Mouse (Mus musculus) urinary bladder, postnatal 36 days (tissue): ENCODE data around the gene Casd1.

Experiments
- DNase-seq, 2 experiments: peaks; one replicate each; pipeline ENCODE4 v3.0.0; 2022; ENCODE audit warnings: low spot score in 2 of 2, mixed read lengths in 1 of 2

Gene Casd1

DNA sequence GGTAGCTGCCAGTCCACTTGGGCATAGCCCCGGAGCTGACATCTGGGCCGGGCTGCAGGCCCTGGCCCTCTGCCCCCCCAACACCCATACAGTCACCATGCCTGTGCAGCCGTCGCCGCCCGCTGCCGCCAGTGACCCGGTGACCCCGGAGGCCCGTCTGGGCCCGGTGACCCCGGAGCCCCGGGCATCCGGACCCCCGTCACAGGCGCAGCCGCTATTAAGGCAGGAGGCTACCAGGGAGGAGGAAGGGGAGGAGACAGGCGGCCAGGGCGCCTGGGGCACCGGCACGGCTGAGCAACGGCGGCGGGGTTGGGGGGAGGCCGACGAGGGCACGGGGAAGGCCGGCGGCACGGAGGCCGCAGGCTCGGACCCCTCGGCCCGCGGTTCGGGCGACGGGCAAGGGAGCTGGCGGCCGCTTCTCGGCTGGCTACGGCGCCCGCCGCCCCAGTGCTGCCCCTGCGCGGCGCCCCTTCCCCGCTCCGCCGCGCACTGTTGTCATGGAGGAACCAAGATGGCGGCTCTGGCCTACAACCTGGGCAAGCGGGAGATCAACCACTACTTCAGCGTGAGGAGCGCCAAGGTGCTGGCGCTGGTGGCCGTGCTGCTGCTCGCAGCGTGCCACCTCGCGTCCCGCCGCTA lies at the start of gene Casd1:
Gene Casd1 (plus strand): TSS at position 182 of the 639 bp plus-strand sequence.
- peak; percentile 44 to 51 for DNase-seq

DNA sequence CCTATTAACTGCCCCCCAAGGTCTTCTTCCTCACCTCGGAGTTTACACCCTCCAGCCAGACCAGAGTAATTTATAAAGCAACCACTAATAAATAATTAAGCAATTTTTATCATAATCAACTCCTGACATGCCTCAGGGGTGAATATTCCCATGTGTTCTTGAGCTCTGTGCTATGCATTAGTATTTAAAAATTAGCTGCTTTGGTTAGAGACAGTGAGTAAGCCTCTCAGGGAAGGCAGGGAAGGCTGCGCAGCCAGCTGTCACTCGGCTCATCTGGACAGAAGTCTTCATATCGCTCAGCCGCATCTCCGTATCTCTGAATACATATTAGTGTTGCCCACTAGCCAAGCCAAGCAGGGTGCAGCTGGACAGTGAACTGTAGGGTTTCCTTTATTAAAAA lies 45.3 kb upstream of the Casd1 start:
- DNase-seq: no peak

DNA sequence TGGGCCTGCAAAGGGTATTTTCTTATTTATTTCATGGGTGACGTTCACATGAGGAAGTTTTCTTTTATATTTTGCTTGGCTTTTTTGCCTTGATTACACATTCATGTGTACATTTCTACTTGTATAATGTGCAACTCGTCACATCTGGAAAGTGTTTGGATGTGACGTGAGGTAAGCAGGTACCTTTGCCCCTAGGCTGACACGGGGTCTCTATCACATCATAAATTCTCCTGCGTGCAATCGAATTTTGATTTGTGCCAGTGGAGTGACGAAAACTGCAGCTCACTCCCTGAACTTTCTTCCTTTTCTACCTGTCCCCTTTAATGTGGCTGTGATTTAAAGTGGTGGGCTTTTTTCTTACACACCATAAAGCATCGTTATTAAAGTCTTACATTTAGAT lies 43.6 kb upstream of the Casd1 start:
- DNase-seq: no peak

DNA sequence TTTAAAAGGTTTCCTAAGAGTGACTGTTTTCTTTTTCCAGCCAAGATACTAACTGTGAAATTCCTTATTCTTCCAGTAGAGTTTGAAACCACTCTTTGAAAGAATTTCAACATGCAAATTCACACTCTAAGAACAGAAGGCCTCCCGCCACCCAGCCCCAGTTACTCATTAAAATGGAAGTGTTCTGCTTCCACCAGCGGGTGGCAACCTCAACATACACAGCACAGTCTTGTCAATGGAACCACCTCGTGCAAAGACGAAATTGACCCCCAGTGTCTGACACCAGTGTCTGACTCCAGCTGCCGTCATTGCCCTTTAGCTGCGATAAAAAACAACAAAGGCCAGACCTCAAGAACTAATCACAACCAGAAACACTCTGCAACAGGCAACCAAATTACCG lies 43.0 kb upstream of the Casd1 start:
- peak in 1 of 2 experiments; percentile 31 for DNase-seq

DNA sequence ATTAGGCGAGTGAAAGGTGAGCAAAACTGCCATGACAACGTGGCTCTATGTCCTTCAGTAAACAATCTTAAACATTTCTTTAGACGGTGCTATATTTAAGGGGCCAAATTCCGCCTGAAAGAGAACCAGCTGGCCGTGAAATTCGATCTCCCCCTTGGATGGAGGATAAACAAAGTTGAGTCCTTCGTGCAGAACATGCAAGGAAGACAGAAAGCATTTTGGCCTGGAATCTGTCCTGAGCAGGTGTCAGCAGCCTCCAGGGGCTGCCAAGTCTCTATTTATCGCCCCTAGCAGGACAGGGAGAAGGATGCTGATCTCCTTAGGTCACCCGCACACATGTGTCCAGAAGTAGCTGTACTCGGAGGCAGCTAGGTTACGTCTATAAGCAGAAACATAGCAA lies 39.5 kb upstream of the Casd1 start:
- DNase-seq: no peak

DNA sequence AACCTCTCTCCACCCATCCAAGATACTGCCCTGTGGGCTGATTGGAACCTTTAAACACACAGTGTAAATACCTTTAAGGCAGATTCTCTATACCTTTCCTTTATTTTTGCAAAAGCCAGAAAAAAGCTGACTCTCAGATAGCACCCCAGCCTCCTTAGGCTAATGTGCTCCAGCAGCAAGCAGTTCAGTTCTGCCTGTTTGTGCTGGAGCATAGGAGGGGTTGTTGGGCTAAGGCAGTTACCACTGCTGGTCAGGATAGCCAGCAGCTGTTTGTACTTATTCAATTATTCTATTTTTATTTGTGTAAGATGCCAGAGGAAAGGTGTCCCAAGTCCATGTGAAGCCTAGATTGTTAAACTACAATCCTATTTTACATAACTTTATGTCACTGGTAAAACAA lies 39.0 kb upstream of the Casd1 start:
- DNase-seq: no peak

DNA sequence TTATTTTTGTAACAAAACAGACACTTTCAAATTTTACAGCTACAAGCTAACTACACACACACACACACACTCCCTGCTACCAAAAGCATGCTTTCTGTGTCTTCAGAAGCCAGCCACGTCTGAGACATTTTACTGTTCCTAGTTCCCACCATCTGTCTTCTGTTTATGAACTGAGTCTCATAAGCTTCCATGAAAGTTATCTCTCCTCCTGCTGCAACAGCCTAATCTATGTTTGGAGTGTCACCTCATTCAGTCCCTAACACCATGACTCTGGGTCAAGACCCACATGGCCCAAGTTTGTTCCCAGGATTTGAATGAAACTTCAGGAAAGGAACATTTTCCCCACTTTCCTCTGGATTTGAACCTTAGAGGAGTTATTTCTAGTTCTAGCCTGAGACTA lies 38.2 kb upstream of the Casd1 start:
- DNase-seq: no peak

DNA sequence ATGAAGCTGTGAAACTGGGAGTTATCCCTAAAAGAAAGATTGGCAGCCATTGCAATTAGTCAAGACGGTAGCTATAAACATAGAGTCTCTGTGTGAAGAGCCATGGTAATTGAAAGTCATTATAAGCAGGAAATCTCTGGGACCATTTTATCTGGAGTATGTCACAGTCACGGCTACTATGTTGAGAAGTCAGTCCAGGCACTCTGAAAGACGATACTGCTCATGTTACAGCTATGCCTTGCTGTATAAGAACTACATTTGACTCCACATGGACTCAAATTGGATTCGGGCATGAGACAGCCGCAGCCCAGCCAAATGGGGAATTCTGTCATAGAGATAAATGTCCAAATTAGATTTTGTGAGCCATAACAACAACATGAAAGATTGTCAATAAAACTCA lies 37.2 kb upstream of the Casd1 start:
- no peak for DNase-seq

DNA sequence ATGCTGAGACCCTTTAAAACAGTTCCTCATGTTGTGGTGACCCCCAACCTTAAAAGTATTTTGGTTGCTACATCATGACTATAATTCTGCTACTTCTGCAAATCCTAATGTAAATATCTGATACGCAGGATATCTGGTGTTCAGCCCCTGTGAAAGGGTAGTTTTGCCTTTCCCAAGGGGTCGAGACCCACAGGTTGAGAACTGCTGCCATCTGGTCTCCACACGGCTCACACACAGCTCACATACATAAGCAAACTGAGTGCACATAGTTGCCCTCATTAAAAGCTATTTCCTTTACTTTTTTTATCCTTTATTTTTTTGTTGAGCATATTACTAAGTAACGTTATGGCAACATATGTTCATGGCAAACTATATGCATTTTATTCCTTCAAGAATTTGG lies 30.2 kb upstream of the Casd1 start:
- no peak for DNase-seq

DNA sequence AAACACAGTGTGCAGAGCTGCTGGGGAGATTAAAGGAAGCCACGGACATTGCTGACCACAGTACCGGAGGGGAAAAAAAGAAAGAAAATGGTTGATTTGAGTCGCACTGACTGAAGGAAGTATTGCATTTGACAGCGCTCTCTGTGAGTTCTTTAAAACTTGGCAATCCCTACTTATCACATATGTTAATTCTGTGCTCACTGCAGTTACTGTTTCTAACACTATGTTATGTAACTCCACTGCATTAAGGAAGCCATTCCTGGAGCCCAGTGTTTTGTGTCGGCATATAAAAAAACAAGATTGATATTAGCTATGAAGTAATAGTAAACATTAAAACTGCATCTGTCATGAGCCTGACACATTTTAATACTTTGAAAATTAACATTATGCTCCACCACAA lies 22.9 kb upstream of the Casd1 start:
- no peak for DNase-seq

DNA sequence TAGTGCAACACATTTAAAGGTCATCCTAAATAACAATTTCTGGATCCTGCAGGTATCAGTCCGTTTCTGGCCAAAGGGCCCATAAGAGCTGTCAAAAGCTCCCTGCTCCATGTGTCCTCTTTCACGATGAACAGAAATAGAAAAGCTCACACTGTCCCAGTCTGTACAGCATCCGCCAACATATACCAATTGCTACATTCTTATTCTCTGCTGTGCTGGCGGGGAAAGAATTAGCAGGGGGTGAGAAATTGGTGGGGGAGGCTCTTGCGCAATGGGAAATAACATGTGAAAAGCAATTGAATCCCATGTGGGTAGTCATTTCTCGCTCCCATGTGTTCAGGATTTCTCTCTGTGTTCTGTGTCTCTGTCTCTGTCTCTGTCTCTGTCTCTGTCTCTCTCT lies 22.3 kb upstream of the Casd1 start:
- no peak for DNase-seq

DNA sequence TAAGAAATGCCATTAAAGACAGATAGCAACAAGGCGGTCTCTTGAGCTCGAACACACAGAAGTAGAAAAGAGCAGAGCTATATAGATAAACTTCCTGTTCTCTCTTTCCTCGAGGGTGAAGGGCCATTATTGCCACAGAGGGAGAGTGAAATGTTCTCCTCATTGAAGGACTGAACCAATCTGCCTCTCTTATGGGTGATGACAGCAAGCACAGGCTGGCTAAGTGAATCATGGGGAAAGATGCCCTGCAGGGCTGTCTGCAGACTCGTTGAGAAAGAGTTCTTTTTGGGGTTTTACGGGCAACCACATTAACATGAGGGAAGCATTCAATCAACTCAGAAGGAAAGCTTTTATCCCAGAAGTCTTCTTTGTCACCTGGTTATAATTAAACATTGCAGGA lies 21.0 kb upstream of the Casd1 start:
- DNase-seq: no peak

DNA sequence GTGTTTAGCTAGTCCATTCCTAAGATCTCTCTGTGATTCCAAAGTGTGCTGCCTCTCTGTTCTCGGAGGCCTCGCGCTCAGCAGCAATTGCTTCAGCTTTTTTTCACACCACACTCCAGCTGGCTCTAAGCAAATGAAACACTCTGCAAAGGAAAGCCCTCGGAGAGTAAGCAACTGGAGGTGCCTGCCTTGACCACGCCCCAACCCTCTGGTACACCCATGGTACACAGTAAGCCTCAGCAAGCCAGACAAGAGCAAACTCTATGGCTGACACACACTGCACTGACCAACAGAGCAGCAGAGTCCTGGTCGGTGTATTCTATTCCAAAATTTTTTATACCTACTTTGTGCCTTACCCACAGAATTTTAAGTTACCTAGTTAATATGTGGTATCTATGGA lies 17.2 kb upstream of the Casd1 start:
- no peak for DNase-seq

DNA sequence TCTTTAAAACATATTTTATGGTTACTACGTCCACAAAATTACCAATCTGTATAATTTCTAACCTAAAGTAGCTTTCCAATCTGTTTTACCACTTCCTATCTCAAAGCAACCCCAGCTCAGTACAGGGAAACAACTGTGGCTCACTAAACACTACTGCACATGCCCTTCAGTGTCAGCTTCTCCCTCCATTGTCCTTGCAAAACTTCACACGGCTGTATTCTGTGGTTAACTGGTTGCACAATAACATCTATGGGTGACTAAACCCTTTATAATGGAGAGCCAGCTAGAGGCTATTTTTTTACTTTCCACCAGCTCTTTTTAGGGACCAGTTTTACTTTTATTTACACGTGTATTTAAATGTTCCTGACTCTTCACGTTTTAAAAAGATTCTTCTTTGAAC lies 12.7 kb upstream of the Casd1 start:
- no peak for DNase-seq

DNA sequence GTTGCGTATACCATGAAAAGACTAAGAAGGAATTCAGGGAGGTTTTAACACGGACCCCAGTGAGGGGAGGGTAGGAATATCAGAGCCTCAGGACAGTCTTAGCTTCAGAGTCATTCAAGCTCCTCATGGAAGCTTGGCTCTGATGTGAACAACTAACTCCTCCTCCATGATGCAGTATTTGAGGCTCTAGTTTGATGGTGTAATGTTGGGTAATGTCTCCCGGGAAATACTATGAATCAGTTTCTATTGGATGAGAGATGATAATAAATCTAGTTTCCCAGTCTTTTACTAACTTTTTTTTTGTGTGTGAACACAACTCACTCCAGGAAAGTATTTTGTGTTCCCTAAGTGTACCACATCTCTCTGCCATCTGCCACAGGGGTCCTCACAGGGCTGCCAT lies 11.9 kb upstream of the Casd1 start:
- no peak for DNase-seq

DNA sequence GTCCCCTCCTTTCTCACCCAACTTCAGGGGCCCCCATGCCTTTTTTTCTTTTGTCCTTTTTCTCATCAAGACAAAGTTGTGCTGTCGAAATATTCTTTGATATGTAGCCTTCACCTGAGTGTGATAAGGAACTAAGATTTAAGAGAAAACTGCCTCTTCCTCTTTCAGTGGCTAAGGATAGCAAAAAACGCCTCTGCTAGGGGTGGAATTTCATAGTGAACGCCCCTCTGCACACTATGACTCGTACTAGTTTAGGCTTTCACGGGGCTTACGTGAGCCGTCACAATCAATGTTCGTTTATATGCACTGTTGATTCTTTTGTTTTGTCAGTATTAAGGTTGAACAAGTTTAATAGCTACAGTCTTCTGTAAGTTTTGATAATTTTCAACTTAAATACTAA lies 10.6 kb upstream of the Casd1 start:
- DNase-seq: no peak

DNA sequence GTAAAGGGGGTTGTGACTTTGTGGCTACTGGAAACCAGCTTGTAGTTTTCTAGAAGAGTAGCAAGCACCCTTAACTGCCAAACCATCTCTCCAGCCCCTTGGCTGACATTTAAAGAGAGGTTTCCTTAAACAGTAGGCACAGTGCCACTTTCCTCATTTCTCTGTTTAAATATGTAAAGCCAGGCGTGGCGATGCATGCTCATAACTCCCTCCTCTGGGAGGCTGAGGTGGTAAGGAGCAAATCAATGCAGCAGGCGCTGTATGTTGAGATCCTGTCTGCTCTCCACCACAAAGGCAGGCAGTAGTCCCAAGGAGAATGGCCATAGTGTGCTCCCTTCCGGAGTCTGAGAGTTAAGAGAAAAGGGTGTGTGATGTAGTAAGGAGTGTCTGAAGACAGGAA lies 2.9 kb upstream of the Casd1 start:
- no peak for DNase-seq

DNA sequence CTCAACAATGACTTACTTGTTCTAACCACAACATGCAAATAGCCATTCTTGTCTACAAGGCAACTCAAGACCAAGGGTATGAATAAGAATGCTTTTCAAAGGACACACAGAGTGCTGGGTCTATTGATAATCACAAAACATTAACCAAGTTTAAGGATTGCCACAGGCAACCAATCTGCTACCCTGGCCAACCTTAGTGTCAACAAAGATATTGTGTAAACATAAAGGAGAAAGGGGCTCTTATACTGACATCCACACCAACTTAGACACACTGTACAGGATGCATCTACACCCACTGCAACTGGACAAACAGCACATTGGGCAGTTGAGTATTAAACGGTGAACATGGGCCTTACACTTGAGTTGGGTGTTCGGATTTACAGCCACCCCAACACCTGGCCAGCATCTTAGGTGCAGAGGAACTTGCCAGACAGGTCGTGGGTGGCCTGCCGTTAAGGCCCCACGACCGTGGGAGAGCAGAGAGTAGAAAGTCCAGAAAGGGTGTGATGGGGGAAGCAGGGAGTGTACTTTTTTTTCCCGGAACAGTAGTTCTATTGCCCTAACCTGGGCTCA lies 468 bp upstream of the Casd1 start:
- no peak for DNase-seq

DNA sequence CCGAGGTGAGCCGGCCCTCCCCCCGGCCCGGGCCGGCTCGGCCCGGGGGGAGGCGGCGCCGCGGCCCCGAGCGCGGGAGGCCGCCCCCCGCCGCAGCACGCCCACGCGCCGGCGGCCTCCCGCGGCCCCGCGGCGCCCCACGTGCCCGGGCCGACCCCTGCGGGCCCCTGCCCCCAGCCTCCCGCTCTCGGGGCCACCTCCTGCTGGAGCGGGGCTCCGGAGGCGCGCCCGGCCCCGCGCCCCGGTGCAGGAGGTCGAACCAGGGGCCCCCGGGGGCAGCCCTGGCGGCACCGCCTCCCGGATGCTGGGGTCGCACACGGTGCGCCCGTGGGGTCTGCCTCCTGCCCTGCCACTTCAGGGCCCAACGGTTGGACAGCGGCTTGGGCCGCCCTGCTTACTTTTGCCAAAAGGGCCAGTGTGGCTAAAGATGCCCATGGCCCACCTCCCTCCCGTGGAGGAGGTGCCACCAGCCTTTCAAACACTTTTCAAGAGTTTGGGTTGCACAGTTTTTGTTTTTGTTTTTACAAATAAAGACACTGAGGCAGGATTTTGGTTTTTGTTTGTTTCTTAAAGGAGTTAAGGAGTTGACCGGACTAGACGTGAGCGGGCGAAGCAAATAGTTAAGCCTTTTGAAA lies 775 bp downstream of the Casd1 start:
- peak; percentile 8 to 21 for DNase-seq

DNA sequence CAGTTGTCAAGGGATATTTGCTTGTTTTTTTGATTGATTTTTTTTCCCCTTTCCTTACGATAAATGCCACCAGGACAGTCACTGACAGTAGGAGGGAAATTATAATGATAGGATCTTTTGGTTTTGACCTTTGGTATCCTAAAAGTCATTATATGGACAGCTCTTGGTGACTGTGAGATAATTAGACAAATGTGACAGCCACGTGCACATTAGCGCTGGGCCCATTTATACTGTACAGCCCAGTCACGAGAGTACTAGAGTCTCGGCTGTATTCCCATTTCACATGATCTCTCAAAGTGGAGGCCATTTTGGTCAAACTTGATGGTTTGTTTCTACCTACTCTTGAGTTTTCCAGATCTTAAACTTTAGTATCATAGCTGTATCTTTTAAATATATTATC lies 1.4 kb downstream of the Casd1 start:
- no peak for DNase-seq

DNA sequence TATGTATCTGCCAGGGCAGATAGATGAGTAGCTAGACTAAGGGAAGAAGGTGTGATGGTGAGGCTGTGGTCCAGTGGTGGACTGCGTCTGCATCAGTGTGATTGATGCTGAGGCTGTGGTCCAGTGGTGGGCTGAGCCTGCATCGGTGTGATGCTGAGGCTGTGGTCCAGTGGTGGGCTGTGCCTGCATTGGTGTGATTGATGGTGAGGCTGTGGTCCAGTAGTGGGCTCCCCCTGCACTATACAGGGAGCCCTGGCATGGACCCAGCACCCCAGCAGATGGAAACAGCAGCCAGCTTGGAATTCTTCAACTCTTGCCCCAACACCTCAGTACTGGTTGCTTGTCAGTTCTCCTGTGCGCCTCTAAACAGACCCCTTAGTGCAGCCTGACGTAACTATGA lies 5.8 kb downstream of the Casd1 start:
- DNase-seq: no peak

DNA sequence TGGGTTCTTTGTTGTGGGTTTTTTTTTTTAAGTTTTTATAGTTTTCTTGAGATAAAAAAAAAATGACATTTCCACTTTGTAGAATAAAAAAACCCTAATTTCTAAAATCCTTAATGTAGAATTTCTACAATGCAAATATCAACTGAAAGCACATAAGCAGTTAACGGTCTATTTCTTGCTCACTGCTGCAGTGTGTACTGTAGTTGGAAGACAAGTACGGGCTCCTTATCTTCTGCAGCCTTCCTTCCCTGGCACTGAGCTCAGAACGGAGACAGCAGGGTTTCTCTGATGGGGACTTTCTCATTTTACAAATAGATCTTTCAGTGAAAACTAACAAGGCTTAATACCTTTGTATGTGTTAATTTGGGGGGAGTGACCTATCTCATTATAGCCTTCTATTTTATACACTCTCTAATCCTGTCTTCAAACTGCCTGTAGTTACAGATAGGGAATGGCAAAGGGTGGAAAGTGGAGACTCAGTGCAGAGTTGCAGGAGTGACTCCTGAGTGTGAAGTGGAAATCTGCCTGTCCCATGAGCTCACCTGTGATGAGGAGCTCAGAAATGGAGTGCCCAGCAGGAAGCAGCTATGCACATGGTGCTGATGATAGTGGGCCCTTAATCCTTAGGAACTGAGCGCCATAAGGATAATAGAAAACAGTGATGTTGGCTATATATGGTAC lies 9.7 kb downstream of the Casd1 start:
- DNase-seq: no peak

DNA sequence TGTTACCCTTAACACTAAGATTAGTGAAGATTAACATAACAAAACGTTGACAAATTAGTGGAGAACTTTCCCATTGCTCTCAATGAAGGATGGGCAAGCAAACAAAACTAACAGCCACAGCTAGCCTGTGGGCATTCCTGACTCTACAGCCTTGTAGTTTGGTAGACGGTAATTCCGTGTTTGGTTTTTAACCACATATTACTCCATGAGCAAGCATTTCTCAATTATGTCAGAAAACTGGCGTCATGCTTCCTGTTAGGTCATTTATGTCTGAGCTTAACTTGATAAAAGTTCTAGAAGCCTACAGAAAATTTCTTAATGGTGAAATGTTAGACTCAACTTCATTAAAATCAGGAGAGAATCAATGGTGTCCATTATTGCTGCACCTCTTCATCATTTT lies 11.2 kb downstream of the Casd1 start:
- DNase-seq: no peak
